Mouse (Mus musculus) heart, embryonic 13.5 days (tissue): Measurements from ENCODE around the gene Cic. TPM values are rescaled to one million over a fixed set of nuclear protein-coding genes. Genes with fewer than 3 reads are reported as not detected.

Source experiments
- ATAC-seq: fragments of 200-750 bp; cut with Nextera tagmentation; 2 replicates; pipeline ENCODE4 v1.8.0; 2017; ENCODE audit warnings: moderate TSS enrichment; ENCODE audit not compliant: insufficient number of reproducible peaks, low FRiP score, low TSS enrichment; ENCODE audit errors: extremely low read depth
- H3K27ac ChIP-seq: fragments of 300-500 bp; sonication (generic); replicated peaks from 2 replicates; pipeline ENCODE4 v1.5.1; 2015; ENCODE audit warnings: moderate library complexity, mild to moderate bottlenecking, inconsistent platforms
- H3K27me3 ChIP-seq: fragments of 300-500 bp; sonication (generic); replicated peaks from 2 replicates; pipeline ENCODE4 v1.6.1; 2015; ENCODE audit warnings: mild to moderate bottlenecking, inconsistent platforms
- H3K36me3 ChIP-seq: fragments of 300-500 bp; sonication (generic); 2 replicates; pipeline ENCODE4 v1.6.1; 2015; ENCODE audit warnings: mild to moderate bottlenecking, inconsistent platforms
- H3K4me1 ChIP-seq: fragments of 300-500 bp; sonication (generic); 2 replicates; pipeline ENCODE4 v1.6.1; 2015; ENCODE audit warnings: inconsistent platforms
- H3K4me2 ChIP-seq: fragments of 300-500 bp; sonication (generic); 2 replicates; pipeline ENCODE4 v1.6.1; 2015; ENCODE audit warnings: inconsistent platforms, mild to moderate bottlenecking, moderate library complexity
- H3K4me3 ChIP-seq: fragments of 300-500 bp; sonication (generic); 2 replicates; pipeline ENCODE4 v1.5.1; 2015; ENCODE audit warnings: moderate library complexity, mild to moderate bottlenecking, inconsistent platforms
- H3K9ac ChIP-seq: fragments of 300-500 bp; sonication (generic); 2 replicates; pipeline ENCODE4 v1.6.1; 2015; ENCODE audit warnings: inconsistent platforms, mild to moderate bottlenecking, moderate library complexity
- H3K9me3 ChIP-seq: fragments of 300-500 bp; sonication (generic); 2 replicates; pipeline ENCODE4 v1.6.1; 2016; ENCODE audit warnings: inconsistent platforms
- WGBS: fragments of 180-500 bp; shearing (Covaris S2); methylation state at CpG from one replicate; pipeline ENCODE4 v1.1.7; 2015; ENCODE audit warnings: mixed read lengths; 5-methylcytosine and 5-hydroxymethylcytosine counted together
- polyA plus RNA-seq: library from polyadenylated mRNA; unstranded; fragments of >200 nt; fragmentation: Nextera tagmentation; extraction: Ambion mirVana; gene quantifications from 2 replicates; pipeline ENCODE4 v1.2.1, GENCODE M21; 2015

Cic gene
- polyA plus RNA-seq, 1 experiment from 2014 or later = 22.9 TPM

GRCm38 (mm10) chr7:25232101-25232648, 35.3 kb upstream of the Cic start:
- Histone ChIP-seq H3K27me3 (no peaks in the 10 kb centered on the region), H3K4me3 (no peak overlapping the region), H3K36me3 (peaks cover 83% of the 10 kb centered on the region), H3K27ac (no peak overlapping the region), H3K4me1 (peaks cover 23% of the 10 kb centered on the region), H3K4me2 (no peak overlapping the region), H3K9me3 (no peaks in the 10 kb centered on the region), H3K9ac (no peak overlapping the region)
- 61% methylated on average over 5 of the region's 5 CpGs for WGBS
- no peak for ATAC-seq

DNA sequence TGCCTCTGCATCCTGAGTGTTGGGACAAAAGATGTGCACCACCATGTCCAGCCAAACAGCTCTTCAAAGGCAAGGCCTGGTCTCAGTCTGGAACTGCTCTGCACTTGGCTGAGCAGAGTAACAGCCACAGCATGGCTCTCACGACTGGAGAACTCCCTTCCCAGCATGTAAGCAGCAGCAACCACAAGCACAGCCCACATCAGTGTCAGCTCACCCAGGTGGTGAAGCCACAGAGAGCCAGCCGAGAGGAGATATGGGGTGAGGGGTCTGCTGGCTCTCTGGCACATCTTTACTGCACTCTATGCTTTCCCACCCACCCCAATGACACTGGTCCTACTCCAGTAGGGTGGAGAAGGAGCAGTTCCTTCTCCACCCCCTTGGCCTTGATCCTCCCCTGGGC, 34.4 kb upstream of the Cic start:
- 68% methylated on average over 2 of the region's 2 CpGs for WGBS
- Histone ChIP-seq H3K9ac (no peak overlapping the region), H3K27me3 (no peaks in the 10 kb centered on the region), H3K4me1 (peaks cover 23% of the 10 kb centered on the region), H3K36me3 (peaks cover 74% of the 10 kb centered on the region), H3K27ac (no peak overlapping the region), H3K4me3 (no peak overlapping the region), H3K4me2 (no peak overlapping the region), H3K9me3 (no peaks in the 10 kb centered on the region)
- no peak for ATAC-seq

- Histone ChIP-seq H3K9me3 (no peaks in the 10 kb centered on the region), H3K27me3 (no peaks in the 10 kb centered on the region), H3K4me2 (0 out of 2 replicates have a peak overlapping the region, but pooled peaks have one; percentile 86), H3K36me3 (peaks cover 52% of the 10 kb centered on the region), H3K4me1 (peaks cover 41% of the 10 kb centered on the region), H3K27ac (no peak overlapping the region), H3K4me3 (peak overlapping the region; percentile 79; the same call in 1 of the 2 replicates), H3K9ac (peak overlapping the region; percentile 97; the same call in 1 of the 2 replicates)
- no peak for ATAC-seq
- 92% methylated on average over 5 of the region's 5 CpGs for WGBS
Observed at GRCm38 (mm10) chr7:25235526-25235925, 32.0 kb upstream of the Cic start.

DNA sequence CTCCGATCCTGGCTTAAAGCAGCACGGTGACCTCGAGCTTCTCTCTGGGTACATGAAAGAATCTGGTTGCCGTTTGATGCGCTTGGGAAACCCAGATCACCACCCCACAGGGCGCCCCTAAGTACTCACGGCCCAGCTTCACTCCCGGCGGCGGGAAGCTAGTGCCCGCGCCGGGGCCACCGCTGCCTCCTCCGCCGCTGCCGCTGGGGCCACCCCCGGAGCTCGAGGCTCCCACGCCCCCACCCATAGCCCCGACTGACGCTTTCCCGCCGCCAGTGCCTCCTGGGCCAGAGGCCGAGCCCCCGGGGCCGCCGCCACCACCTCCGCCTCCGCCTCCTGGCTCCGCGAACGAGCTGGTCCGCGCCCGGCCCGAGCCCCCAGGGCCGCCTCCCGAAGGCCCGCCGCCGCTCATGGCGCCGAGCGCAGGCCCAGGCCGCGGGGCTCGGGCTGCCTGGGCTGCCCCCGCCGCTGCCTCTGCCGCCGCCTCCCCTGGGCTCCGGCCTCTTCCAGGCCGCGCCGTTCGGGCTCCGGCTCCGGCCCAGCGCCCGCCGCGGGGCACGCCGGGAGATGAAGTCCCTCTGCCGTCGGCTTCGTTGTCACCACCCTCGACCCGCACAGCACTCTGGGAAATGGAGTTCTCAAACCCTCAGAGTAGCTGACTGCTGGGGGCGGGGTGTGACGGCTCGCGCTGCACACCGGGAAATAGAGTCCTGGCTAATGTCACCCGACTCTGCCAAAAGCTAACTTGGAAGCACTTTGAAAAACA, 30.1 kb upstream of the Cic start, which contains the start of gene Gsk3a:
TSS of gene Gsk3a (minus strand) at position 603 of the 766 bp plus-strand sequence.
- no peaks in the 10 kb centered on the region for H3K9me3 ChIP-seq
- H3K4me3 ChIP-seq = peak within 1 kb of the TSS; percentile 79
- peaks cover 51% of the 10 kb centered on the region for H3K36me3 ChIP-seq
- under 1% methylated on average over 65 of the region's 76 CpGs for WGBS
- H3K27ac ChIP-seq = peak within 1 kb of the TSS; percentile 86
- H3K9ac ChIP-seq = peak within 1 kb of the TSS; percentile 97
- H3K27me3 ChIP-seq = no peaks in the 10 kb centered on the region
- peaks cover 52% of the 10 kb centered on the region for H3K4me1 ChIP-seq
- H3K4me2 ChIP-seq = peak within 1 kb of the TSS; percentile 86
- peak; percentile 82 for ATAC-seq

DNA sequence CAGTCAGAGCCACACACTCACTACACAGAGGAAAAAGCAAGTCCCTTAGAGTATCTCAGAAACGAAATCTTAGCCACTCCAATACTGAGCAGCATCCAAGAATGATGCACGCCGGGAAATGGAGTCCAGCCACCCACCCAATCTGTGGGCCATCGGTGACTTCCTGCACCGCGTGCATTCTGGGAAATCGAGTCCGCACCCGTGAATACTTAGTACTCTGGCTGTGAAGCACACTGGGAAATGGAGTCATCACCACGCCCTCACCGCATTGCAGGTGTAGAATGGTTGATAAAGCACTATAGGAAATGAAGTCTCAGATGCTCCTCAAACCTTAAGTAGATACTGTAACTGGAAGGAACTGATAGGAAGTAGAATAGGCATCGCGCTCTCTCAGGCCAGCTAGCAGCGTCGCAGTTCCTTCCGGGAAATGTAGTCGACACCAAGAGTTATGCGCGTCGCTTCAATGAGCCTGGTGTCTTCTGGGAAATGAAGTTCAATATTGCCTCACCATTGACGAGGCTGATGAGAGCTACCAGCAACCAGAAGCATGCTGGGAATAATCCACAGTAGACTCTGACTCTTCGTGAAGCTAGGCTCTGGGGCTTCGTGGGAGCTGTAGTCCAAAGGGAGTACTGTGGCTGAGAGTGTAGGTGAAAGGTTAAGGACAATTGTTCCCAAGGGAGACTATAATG, 29.3 kb upstream of the Cic start:
- Histone ChIP-seq H3K9ac (peak overlapping the region; percentile 73), H3K9me3 (no peaks in the 10 kb centered on the region), H3K27ac (peak overlapping the region; percentile 86), H3K36me3 (peaks cover 51% of the 10 kb centered on the region), H3K27me3 (no peaks in the 10 kb centered on the region), H3K4me3 (peak overlapping the region; percentile 79), H3K4me2 (peak overlapping the region; percentile 86), H3K4me1 (peaks cover 55% of the 10 kb centered on the region)
- ATAC-seq = peak; percentile 81
- 0% methylated on average over 23 of the region's 23 CpGs for WGBS

- Histone ChIP-seq H3K4me3 (peak overlapping the region; percentile 79), H3K27me3 (no peaks in the 10 kb centered on the region), H3K9me3 (no peaks in the 10 kb centered on the region), H3K4me1 (peaks cover 63% of the 10 kb centered on the region), H3K36me3 (peaks cover 51% of the 10 kb centered on the region), H3K9ac (peak overlapping the region; percentile 73), H3K27ac (peak overlapping the region; percentile 86), H3K4me2 (peak overlapping the region; percentile 86)
- peak; percentile 16 for ATAC-seq
- WGBS = 2% methylated on average over 30 of the region's 30 CpGs
Observed at GRCm38 (mm10) chr7:25238829-25239623, 28.5 kb upstream of the Cic start.

DNA sequence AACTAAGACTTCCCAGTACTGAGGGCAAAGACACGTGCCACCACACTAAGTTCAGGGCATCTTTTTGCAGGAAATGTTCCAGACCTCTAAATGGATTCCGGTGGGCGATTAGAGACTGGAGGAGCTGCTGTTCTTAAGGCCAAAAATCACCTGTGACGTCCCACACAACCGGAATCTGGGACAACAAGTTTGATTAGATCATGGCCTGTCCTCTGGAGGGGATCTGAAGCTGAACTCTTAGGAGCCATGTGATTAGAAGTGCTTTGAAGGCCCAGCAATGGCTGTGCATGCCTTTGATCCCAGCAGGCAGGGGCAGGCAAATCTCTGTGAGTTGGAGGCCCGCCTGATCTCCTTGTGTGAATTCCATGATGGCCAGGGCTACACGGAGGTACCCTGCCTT, 26.9 kb upstream of the Cic start:
- Histone ChIP-seq H3K36me3 (peaks cover 52% of the 10 kb centered on the region), H3K4me1 (peaks cover 70% of the 10 kb centered on the region), H3K27ac (peak overlapping the region; percentile 70), H3K9ac (peak overlapping the region; percentile 8; the same call in 1 of the 2 replicates), H3K9me3 (no peaks in the 10 kb centered on the region), H3K4me3 (no peak overlapping the region), H3K27me3 (no peaks in the 10 kb centered on the region), H3K4me2 (no peak overlapping the region)
- WGBS = 56% methylated on average over 7 of the region's 7 CpGs
- no peak for ATAC-seq

- no peaks in the 10 kb centered on the region for H3K27me3 ChIP-seq
- H3K4me2 ChIP-seq = no peak overlapping the region
- H3K4me3 ChIP-seq = no peak overlapping the region
- H3K9me3 ChIP-seq = no peaks in the 10 kb centered on the region
- peaks cover 57% of the 10 kb centered on the region for H3K36me3 ChIP-seq
- ATAC-seq = no peak
- H3K4me1 ChIP-seq = peaks cover 70% of the 10 kb centered on the region
- H3K9ac ChIP-seq = peak overlapping the region; percentile 41; the same call in 1 of the 2 replicates
- 19% methylated on average over 2 of the region's 2 CpGs for WGBS
- peak overlapping the region; percentile 70 for H3K27ac ChIP-seq
Observed at GRCm38 (mm10) chr7:25241062-25241461, 26.4 kb upstream of the Cic start.

DNA sequence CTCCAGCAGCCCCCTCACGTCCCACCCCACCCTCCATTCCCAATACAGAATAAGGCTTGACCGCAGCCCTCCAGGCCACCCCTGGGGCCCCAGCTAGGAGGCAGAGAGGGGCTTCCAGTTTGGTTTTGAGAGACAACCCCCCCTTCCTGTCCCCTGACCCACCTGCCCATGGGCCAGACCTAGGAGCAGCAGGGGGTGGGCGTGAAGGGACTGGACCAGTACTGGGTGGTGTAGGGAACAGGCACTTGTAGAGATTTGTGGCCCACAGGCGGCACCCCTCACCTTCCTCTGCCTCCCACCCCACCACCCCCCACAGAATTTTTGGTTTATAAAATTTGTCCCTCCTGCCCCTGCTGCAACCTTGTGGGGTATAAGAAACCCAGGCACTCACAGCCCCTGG, 24.1 kb upstream of the Cic start:
- H3K4me1 ChIP-seq = peaks cover 81% of the 10 kb centered on the region
- no peak overlapping the region for H3K4me3 ChIP-seq
- no peaks in the 10 kb centered on the region for H3K27me3 ChIP-seq
- H3K4me2 ChIP-seq = no peak overlapping the region
- 89% methylated on average over 4 of the region's 4 CpGs for WGBS
- H3K9ac ChIP-seq = peak overlapping the region; percentile 56
- no peak for ATAC-seq
- H3K27ac ChIP-seq = no peak overlapping the region; the same call in 1 of the 2 replicates
- no peaks in the 10 kb centered on the region for H3K9me3 ChIP-seq
- peaks cover 59% of the 10 kb centered on the region for H3K36me3 ChIP-seq

- peaks cover 74% of the 10 kb centered on the region for H3K4me1 ChIP-seq
- no peak overlapping the region for H3K4me2 ChIP-seq
- peak overlapping the region; percentile 45; the same call in 1 of the 2 replicates for H3K9ac ChIP-seq
- no peak for ATAC-seq
- peak overlapping the region; percentile 100 for H3K27ac ChIP-seq
- 87% methylated on average over 30 of the region's 30 CpGs for WGBS
- no peak overlapping the region for H3K4me3 ChIP-seq
- no peaks in the 10 kb centered on the region for H3K27me3 ChIP-seq
- peaks cover 59% of the 10 kb centered on the region for H3K36me3 ChIP-seq
- H3K9me3 ChIP-seq = no peaks in the 10 kb centered on the region
Observed at GRCm38 (mm10) chr7:25244562-25245369, 22.7 kb upstream of the Cic start.
